In genomic region chr12:41682141-41682540, GRCm38 (mm10) we compare ENCODE assay signal across 21 mouse cellular contexts.
A peak's percentile ranks its signal among the peaks of the same experiment; 100 is the strongest.
DNase-seq lines count a peak whose midpoint lies in the region; ATAC-seq lines count a peak whose summit lies in the region.
"Had no signal": no experiment of that assay in that cellular context is flagged by ENCODE, and none has a peak within 500 bp of the region (broad histone marks: within the 10 kb centered on the region; RNA-seq: fewer than 3 reads in every experiment).

No protein-coding gene starts in this region.

- H3K4me1 ChIP-seq in forebrain, embryonic 16.5 days (replicated peaks; ENCODE audit: control insufficient read depth, insufficient read depth, low read length): no peaks in the 10 kb centered on the region
- H3K4me1 ChIP-seq in forebrain, embryonic 15.5 days: no peaks in the 10 kb centered on the region
- H3K4me1 ChIP-seq: embryonic facial prominence, embryonic 10.5 days; heart, embryonic 15.5 days; hindbrain, embryonic 15.5 days had no signal

- no peaks in the 10 kb centered on the region for H3K27me3 ChIP-seq in forebrain, embryonic 16.5 days (replicated peaks; ENCODE audit: control insufficient read depth, insufficient read depth, low read length)
- no peaks in the 10 kb centered on the region for H3K27me3 ChIP-seq in forebrain, embryonic 15.5 days
- H3K27me3 ChIP-seq: heart, embryonic 15.5 days; hindbrain, embryonic 15.5 days; Patski had no signal

- no peaks in the 10 kb centered on the region for H3K9me3 ChIP-seq in forebrain, embryonic 16.5 days (ENCODE audit: control insufficient read depth, low read length)
- no peaks in the 10 kb centered on the region for H3K9me3 ChIP-seq in forebrain, embryonic 15.5 days
- H3K9me3 ChIP-seq: embryonic facial prominence, embryonic 10.5 days; heart, embryonic 15.5 days; hindbrain, embryonic 15.5 days had no signal

- peak; percentile 19 for DNase-seq in testis, postnatal 14 days (ENCODE audit: low spot score)
- no peak for DNase-seq in testis, postnatal 10 days (ENCODE audit: low spot score)
- DNase-seq in R1 (ENCODE audit: low read depth, low spot score): peak; percentile 56
- DNase-seq in kidney, adult 11 months: no peak
- DNase-seq in adrenal gland, postnatal 4 days (ENCODE audit: low spot score in 2 of 2): no peak
- DNase-seq: adrenal gland, postnatal 14 days; cerebellum, adult 2 months; cerebellum, postnatal 10 days; gastrocnemius, postnatal 14 days; heart, adult 2 months; heart, postnatal 14 days had no signal

- no peak overlapping the region for H3K27ac ChIP-seq in forebrain, embryonic 16.5 days (ENCODE audit: low read length)
- H3K27ac ChIP-seq in forebrain, embryonic 15.5 days (replicated peaks): no peak overlapping the region
- H3K27ac ChIP-seq: embryonic facial prominence, embryonic 10.5 days; heart, adult 2 months; heart, embryonic 15.5 days; hindbrain, embryonic 15.5 days had no signal

- H3K4me3 ChIP-seq in forebrain, embryonic 16.5 days (replicated peaks; ENCODE audit: low read length): no peak overlapping the region
- no peak overlapping the region for H3K4me3 ChIP-seq in forebrain, embryonic 15.5 days
- H3K4me3 ChIP-seq: embryonic facial prominence, embryonic 10.5 days; heart, adult 2 months; heart, embryonic 15.5 days; hindbrain, embryonic 15.5 days had no signal

- no peak overlapping the region for H3K4me2 ChIP-seq in forebrain, embryonic 16.5 days (ENCODE audit: low read length)
- no peak overlapping the region for H3K4me2 ChIP-seq in forebrain, embryonic 15.5 days (replicated peaks)
- H3K4me2 ChIP-seq: heart, embryonic 11.5 days; heart, embryonic 15.5 days; hindbrain, embryonic 15.5 days had no signal

- WGBS in forebrain, embryonic 16.5 days: 70% methylated on average over 1 of the region's 1 CpGs
- WGBS in forebrain, embryonic 15.5 days: 70% methylated on average over 1 of the region's 1 CpGs

- H3K9ac ChIP-seq in forebrain, embryonic 16.5 days (replicated peaks; ENCODE audit: low read depth, low read length): no peak overlapping the region
- no peak overlapping the region for H3K9ac ChIP-seq in forebrain, embryonic 15.5 days (replicated peaks)
- H3K9ac ChIP-seq: heart, embryonic 15.5 days; hindbrain, embryonic 15.5 days had no signal

- ATAC-seq in forebrain, embryonic 16.5 days: peak; percentile 50; the same call in 1 of the 2 replicates
- no peak for ATAC-seq in forebrain, embryonic 15.5 days (replicated peaks)
- ATAC-seq in megakaryocyte progenitor cell, adult 5-6 weeks (replicated peaks; ENCODE audit: poor library complexity): 0 out of 2 replicates have a peak, but pooled peaks have one; percentile 29
- ATAC-seq: CD4-positive, CD25-positive, alpha-beta regulatory T cell, adult 4 months; intestine, embryonic 16.5 days; Patski had no signal

- H3K36me3 ChIP-seq in forebrain, embryonic 16.5 days (ENCODE audit: control insufficient read depth, insufficient read depth): no peaks in the 10 kb centered on the region
- H3K36me3 ChIP-seq in forebrain, embryonic 15.5 days: no peaks in the 10 kb centered on the region
- H3K36me3 ChIP-seq: embryonic facial prominence, embryonic 10.5 days; heart, embryonic 15.5 days; hindbrain, embryonic 15.5 days had no signal

Comparison
In these comparisons a context has a peak if more than half of its experiments do, and no peak if none do; other contexts are left out.
1. DNase-seq: peak in testis, postnatal 14 days (single experiment) and R1 (single experiment); none in testis, postnatal 10 days (single experiment), kidney, adult 11 months (single experiment) and adrenal gland, postnatal 4 days (0 of 2).